Mouse (Mus musculus): Measurements from ENCODE around the gene Vps45. TPM values are rescaled to one million over a fixed set of nuclear protein-coding genes. Genes with fewer than 3 reads are reported as not detected.

The Vps45 gene
- polyA plus RNA-seq, 1 experiment from 2014 or later: 54.8 TPM

DNA sequence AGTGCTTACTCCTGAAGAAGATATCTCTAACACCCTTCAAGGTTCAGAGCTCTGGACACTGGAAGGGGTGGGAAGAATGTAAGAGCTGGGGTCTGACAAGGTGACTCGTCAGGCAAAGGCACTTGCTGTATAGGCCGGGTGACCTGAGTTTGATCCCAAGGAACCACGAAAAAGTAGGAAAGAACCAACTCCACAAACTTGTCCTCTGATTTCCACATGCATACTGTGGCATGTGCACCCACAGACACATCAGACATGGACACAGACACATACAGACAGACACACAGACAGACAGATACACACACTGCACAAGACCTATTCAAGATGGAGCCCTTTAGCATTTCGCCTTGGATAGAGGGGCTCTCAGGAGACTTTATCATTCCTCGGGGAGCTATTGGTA lies 20.1 kb downstream of the Vps45 start:
- Histone ChIP-seq H3K4me2 (ENCODE audit: low read length) (no peak overlapping the region), H3K9ac (ENCODE audit: low read length) (no peak overlapping the region), H3K27ac (ENCODE audit: low read depth, low read length) (no peak overlapping the region), H3K4me3 (ENCODE audit: low read depth, low read length) (no peak overlapping the region), H3K9me3 (replicated peaks; ENCODE audit: control insufficient read depth, low read length) (no peaks in the 10 kb centered on the region), H3K4me1 (ENCODE audit: control insufficient read depth, insufficient read depth, low read length) (no peaks in the 10 kb centered on the region), H3K36me3 (ENCODE audit: control insufficient read depth, insufficient read depth, low read length) (peaks cover 12% of the 10 kb centered on the region), H3K27me3 (replicated peaks; ENCODE audit: control insufficient read depth, insufficient read depth, low read length) (no peaks in the 10 kb centered on the region)
- WGBS: 84% methylated on average over 5 of the region's 5 CpGs
- no peak for DNase-seq (ENCODE audit: low spot score)
- no peak for ATAC-seq

DNA sequence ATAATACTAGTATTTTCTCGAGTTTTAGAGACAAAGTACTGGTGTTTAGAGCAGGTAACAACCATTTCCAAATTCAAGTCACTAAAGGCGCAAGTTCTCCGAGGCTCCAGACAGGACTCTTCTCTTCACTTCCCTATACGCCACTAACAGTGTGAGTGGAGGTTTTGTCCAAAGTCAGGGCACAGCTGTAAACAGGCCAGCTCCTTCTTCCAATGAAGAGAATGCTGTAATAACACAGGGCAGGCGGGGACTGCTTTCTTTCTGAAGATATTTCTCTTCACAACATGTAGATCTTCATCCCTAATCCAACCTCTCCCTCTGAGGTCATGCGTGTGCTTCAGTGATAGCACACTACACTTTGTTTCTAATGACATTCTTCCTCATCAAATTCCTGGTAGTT lies 21.5 kb downstream of the Vps45 start:
- Histone ChIP-seq H3K36me3 (ENCODE audit: control insufficient read depth, insufficient read depth, low read length) (peaks cover 24% of the 10 kb centered on the region), H3K4me3 (ENCODE audit: low read depth, low read length) (no peak overlapping the region), H3K9ac (ENCODE audit: low read length) (no peak overlapping the region), H3K27ac (ENCODE audit: low read depth, low read length) (no peak overlapping the region), H3K9me3 (replicated peaks; ENCODE audit: control insufficient read depth, low read length) (no peaks in the 10 kb centered on the region), H3K4me2 (ENCODE audit: low read length) (no peak overlapping the region), H3K27me3 (replicated peaks; ENCODE audit: control insufficient read depth, insufficient read depth, low read length) (no peaks in the 10 kb centered on the region), H3K4me1 (ENCODE audit: control insufficient read depth, insufficient read depth, low read length) (no peaks in the 10 kb centered on the region)
- DNase-seq (ENCODE audit: low spot score): no peak
- 89% methylated on average over 6 of the region's 6 CpGs for WGBS
- no peak for ATAC-seq

DNA sequence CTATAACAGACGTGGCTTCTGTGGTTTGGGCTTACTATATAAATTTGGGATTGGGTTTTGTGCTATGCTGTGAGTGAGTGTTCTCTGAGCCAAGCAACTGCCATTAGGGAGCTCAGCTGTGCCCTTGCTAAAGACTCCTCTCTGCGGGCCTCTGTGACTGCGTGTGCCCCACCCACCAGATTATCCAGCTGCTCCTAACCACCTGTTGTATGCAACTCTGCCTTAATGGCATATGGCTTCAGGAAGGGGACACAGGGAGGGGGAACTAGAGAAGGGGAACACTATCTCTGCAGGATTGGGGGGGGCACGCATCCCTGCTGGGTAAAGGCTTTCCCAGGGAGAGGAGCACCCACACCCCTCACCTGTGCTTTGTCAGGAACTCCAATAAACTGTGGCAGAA lies 25.2 kb downstream of the Vps45 start:
- Histone ChIP-seq H3K9me3 (replicated peaks; ENCODE audit: control insufficient read depth, low read length) (no peaks in the 10 kb centered on the region), H3K4me1 (ENCODE audit: control insufficient read depth, insufficient read depth, low read length) (no peaks in the 10 kb centered on the region), H3K9ac (ENCODE audit: low read length) (no peak overlapping the region), H3K27ac (ENCODE audit: low read depth, low read length) (no peak overlapping the region), H3K4me3 (ENCODE audit: low read depth, low read length) (no peak overlapping the region), H3K27me3 (replicated peaks; ENCODE audit: control insufficient read depth, insufficient read depth, low read length) (no peaks in the 10 kb centered on the region), H3K4me2 (ENCODE audit: low read length) (no peak overlapping the region), H3K36me3 (ENCODE audit: control insufficient read depth, insufficient read depth, low read length) (peaks cover 42% of the 10 kb centered on the region)
- ATAC-seq (no peak), DNase-seq (ENCODE audit: low spot score) (no peak)
- WGBS: 75% methylated on average over 4 of the region's 4 CpGs

DNA sequence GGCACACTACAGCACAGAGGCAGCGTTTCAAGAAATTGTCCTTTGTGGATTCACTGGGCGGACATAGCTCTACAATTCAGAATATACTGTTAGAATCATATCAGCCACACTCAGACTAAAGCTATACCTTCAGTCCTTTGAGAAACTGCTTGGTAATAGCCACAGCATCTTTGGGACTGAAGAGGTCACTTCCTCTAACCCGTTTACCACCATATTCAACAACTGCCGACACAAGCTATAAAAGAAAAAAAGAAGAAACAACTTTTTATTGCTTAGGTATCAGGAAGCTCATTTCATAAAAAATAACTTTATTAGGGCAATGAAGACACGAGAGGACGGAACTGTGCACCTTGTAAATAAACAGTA lies 25.6 kb downstream of the Vps45 start:
- DNase-seq (ENCODE audit: low spot score) (no peak), ATAC-seq (no peak)
- H3K4me1 ChIP-seq (ENCODE audit: control insufficient read depth, insufficient read depth, low read length): no peaks in the 10 kb centered on the region
- WGBS: 92% methylated on average over 6 of the region's 6 CpGs
- no peak overlapping the region for H3K4me2 ChIP-seq (ENCODE audit: low read length)
- no peaks in the 10 kb centered on the region for H3K27me3 ChIP-seq (replicated peaks; ENCODE audit: control insufficient read depth, insufficient read depth, low read length)
- no peak overlapping the region for H3K9ac ChIP-seq (ENCODE audit: low read length)
- H3K9me3 ChIP-seq (replicated peaks; ENCODE audit: control insufficient read depth, low read length): no peaks in the 10 kb centered on the region
- no peak overlapping the region for H3K4me3 ChIP-seq (ENCODE audit: low read depth, low read length)
- peaks cover 42% of the 10 kb centered on the region for H3K36me3 ChIP-seq (ENCODE audit: control insufficient read depth, insufficient read depth, low read length)
- no peak overlapping the region for H3K27ac ChIP-seq (ENCODE audit: low read depth, low read length)

DNA sequence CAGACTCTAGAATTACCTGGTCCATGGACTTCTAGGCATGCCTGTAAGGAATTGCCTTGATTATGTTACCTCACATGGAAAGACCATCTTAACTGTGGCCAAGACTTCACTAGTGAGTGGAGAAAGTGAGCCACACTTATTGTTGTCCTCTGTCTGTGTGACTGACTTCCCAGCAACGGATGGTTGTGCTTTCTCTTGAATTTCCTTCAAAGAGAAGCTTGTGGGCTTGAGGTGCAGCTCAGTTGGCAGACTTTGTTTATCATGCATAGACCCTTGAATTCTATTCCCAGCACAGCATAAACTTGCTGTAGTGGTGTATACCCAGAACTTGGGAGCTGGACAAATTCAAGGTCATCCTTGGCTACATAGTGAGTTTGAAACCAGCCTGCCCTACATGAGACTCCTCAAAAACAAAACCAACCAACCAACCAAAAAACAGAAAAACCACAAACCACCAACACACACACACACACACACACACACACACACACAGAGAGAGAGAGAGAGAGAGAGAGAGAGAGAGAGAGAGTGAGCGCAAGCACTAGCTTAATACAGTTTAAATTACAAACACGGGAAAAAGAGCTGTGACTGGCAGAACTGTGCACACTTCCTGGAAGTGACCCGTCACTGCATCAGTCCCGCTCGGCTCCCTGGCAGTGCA lies 26.1 kb downstream of the Vps45 start:
- Histone ChIP-seq H3K36me3 (ENCODE audit: control insufficient read depth, insufficient read depth, low read length) (peaks cover 42% of the 10 kb centered on the region), H3K4me2 (ENCODE audit: low read length) (no peak overlapping the region), H3K9ac (ENCODE audit: low read length) (no peak overlapping the region), H3K27me3 (replicated peaks; ENCODE audit: control insufficient read depth, insufficient read depth, low read length) (no peaks in the 10 kb centered on the region), H3K27ac (ENCODE audit: low read depth, low read length) (no peak overlapping the region), H3K4me1 (ENCODE audit: control insufficient read depth, insufficient read depth, low read length) (no peaks in the 10 kb centered on the region), H3K4me3 (ENCODE audit: low read depth, low read length) (no peak overlapping the region), H3K9me3 (replicated peaks; ENCODE audit: control insufficient read depth, low read length) (no peaks in the 10 kb centered on the region)
- ATAC-seq (no peak), DNase-seq (ENCODE audit: low spot score) (no peak)
- 81% methylated on average over 6 of the region's 6 CpGs for WGBS

DNA sequence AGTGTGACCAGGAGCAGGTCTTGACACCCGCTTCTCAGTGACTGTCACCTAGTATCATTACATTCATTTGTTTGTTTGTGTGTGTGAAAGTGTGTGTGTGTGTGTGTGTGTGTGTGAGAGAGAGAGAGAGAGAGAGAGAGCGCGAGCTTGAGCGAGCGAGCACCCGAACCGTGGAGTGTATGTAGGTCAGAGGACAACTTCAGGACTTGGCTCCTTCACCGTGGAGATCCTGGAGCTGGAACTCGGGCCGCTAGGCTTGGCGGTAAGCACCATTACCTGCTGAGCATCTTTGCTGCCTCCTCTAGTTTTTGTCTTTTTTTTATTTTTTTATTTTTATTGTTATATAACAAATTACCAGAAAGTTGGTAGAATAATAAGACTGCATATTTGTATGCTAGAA lies 28.5 kb downstream of the Vps45 start:
- no peaks in the 10 kb centered on the region for H3K9me3 ChIP-seq (replicated peaks; ENCODE audit: control insufficient read depth, low read length)
- ATAC-seq (no peak), DNase-seq (ENCODE audit: low spot score) (no peak)
- H3K9ac ChIP-seq (ENCODE audit: low read length): no peak overlapping the region
- H3K4me1 ChIP-seq (ENCODE audit: control insufficient read depth, insufficient read depth, low read length): no peaks in the 10 kb centered on the region
- no peak overlapping the region for H3K4me3 ChIP-seq (ENCODE audit: low read depth, low read length)
- peaks cover 41% of the 10 kb centered on the region for H3K36me3 ChIP-seq (ENCODE audit: control insufficient read depth, insufficient read depth, low read length)
- H3K4me2 ChIP-seq (ENCODE audit: low read length): no peak overlapping the region
- no peaks in the 10 kb centered on the region for H3K27me3 ChIP-seq (replicated peaks; ENCODE audit: control insufficient read depth, insufficient read depth, low read length)
- no peak overlapping the region for H3K27ac ChIP-seq (ENCODE audit: low read depth, low read length)
- 91% methylated on average over 11 of the region's 11 CpGs for WGBS

DNA sequence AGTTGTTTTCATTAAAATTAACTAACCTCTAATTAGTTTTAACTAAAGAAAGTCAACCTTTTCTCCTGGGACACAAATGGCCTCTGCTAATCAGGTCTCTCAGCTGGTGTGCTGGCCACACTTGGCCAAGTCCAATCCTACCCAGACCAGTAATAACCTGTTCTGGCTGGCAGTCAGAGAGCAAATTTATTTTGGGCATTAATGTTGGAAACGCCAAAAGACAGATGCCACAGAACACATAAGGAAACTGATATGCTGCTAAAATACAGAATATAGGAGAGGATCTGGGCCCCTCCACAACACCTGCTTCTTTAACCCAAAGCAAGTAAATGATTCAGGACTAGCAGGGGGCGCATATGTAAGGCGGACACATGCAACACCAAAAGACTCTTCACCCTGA lies 28.9 kb downstream of the Vps45 start:
- 86% methylated on average over 3 of the region's 3 CpGs for WGBS
- DNase-seq (ENCODE audit: low spot score) (no peak), ATAC-seq (no peak)
- Histone ChIP-seq H3K27me3 (replicated peaks; ENCODE audit: control insufficient read depth, insufficient read depth, low read length) (no peaks in the 10 kb centered on the region), H3K4me3 (ENCODE audit: low read depth, low read length) (no peak overlapping the region), H3K9me3 (replicated peaks; ENCODE audit: control insufficient read depth, low read length) (no peaks in the 10 kb centered on the region), H3K9ac (ENCODE audit: low read length) (no peak overlapping the region), H3K4me2 (ENCODE audit: low read length) (no peak overlapping the region), H3K4me1 (ENCODE audit: control insufficient read depth, insufficient read depth, low read length) (no peaks in the 10 kb centered on the region), H3K27ac (ENCODE audit: low read depth, low read length) (no peak overlapping the region), H3K36me3 (ENCODE audit: control insufficient read depth, insufficient read depth, low read length) (peaks cover 38% of the 10 kb centered on the region)

DNA sequence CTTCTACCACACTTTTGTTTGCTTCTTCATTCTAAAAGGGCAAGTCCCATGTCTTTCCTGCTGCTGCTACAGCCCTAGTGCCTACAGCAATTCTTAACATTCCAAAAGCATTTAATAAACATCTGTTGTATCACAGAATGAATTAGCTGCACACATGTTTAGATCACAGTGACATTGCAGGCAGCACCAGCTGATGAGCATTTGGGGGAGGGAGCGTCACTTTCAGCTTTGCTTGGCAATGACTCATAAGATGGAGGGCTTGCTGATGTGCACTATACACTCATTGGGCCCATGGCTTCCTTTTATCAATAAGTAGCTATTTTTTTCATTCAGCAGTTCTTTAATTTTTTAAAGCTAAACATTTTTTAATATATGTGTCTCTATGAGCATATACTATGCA lies 30.4 kb downstream of the Vps45 start:
- H3K4me2 ChIP-seq (ENCODE audit: low read length): no peak overlapping the region
- H3K9me3 ChIP-seq (replicated peaks; ENCODE audit: control insufficient read depth, low read length): no peaks in the 10 kb centered on the region
- no peak overlapping the region for H3K9ac ChIP-seq (ENCODE audit: low read length)
- DNase-seq (ENCODE audit: low spot score) (no peak), ATAC-seq (no peak)
- no peak overlapping the region for H3K4me3 ChIP-seq (ENCODE audit: low read depth, low read length)
- H3K27ac ChIP-seq (ENCODE audit: low read depth, low read length): no peak overlapping the region
- 74% methylated on average over 1 of the region's 1 CpGs for WGBS
- H3K36me3 ChIP-seq (ENCODE audit: control insufficient read depth, insufficient read depth, low read length): peaks cover 31% of the 10 kb centered on the region
- no peaks in the 10 kb centered on the region for H3K4me1 ChIP-seq (ENCODE audit: control insufficient read depth, insufficient read depth, low read length)
- H3K27me3 ChIP-seq (replicated peaks; ENCODE audit: control insufficient read depth, insufficient read depth, low read length): no peaks in the 10 kb centered on the region

DNA sequence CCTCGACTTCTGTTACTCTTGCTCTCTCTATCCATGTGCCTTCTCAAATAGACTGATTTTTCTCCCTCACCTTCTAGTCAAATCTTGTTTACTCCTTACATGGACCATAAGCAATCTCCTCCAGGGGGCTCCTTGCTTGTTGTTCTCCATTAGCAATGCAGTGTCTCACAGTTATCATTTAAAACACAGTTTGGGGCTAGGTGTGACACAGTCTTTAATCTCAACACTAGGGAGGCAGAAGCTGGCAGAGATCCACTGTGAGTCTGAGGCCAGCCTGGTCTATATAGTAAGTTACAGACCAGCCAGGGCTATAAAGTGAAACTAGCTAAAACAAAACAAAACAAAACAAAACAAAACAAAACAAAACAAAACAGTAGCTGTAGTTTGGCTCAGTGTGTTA lies 31.1 kb downstream of the Vps45 start:
- ATAC-seq: no peak
- no peak overlapping the region for H3K4me2 ChIP-seq (ENCODE audit: low read length)
- no peak overlapping the region for H3K9ac ChIP-seq (ENCODE audit: low read length)
- H3K4me1 ChIP-seq (ENCODE audit: control insufficient read depth, insufficient read depth, low read length): no peaks in the 10 kb centered on the region
- no peak for DNase-seq (ENCODE audit: low spot score)
- WGBS: 88% methylated on average over 1 of the region's 1 CpGs
- H3K36me3 ChIP-seq (ENCODE audit: control insufficient read depth, insufficient read depth, low read length): peaks cover 24% of the 10 kb centered on the region
- H3K4me3 ChIP-seq (ENCODE audit: low read depth, low read length): no peak overlapping the region
- H3K27ac ChIP-seq (ENCODE audit: low read depth, low read length): no peak overlapping the region
- H3K9me3 ChIP-seq (replicated peaks; ENCODE audit: control insufficient read depth, low read length): no peaks in the 10 kb centered on the region
- no peaks in the 10 kb centered on the region for H3K27me3 ChIP-seq (replicated peaks; ENCODE audit: control insufficient read depth, insufficient read depth, low read length)

All from forebrain, embryonic 14.5 days (tissue).